Mouse (Mus musculus) spleen, adult 12 weeks (tissue): Measurements from ENCODE around the gene Cabp4.
"Not testable (repeated sequence)": the region's sequence is repeated elsewhere in the genome, so short reads cannot be mapped to it uniquely, and the experiment has no call there.

Source experiments
- DNase-seq: peaks from one replicate; pipeline ENCODE4 v3.0.0; 2022; ENCODE audit warnings: low spot score

Cabp4 gene

GRCm38 (mm10) chr19:4122411-4123370 lies 21.1 kb downstream of the Cabp4 start:
- DNase-seq, result no peak

- not testable (repeated sequence) for DNase-seq
These were observed 21.9 kb downstream of the Cabp4 start for GRCm38 (mm10) chr19:4121896-4122295.

GRCm38 (mm10) chr19:4121097-4121805 lies 22.6 kb downstream of the Cabp4 start:
- peak; percentile 96 for DNase-seq

GRCm38 (mm10) chr19:4120496-4120895 lies 23.3 kb downstream of the Cabp4 start:
- DNase-seq, result no peak

- DNase-seq, result no peak
These were observed 23.9 kb downstream of the Cabp4 start for GRCm38 (mm10) chr19:4119716-4120487.

GRCm38 (mm10) chr19:4118350-4118749 lies 25.5 kb downstream of the Cabp4 start:
- no peak for DNase-seq

GRCm38 (mm10) chr19:4117006-4117405 lies 26.8 kb downstream of the Cabp4 start:
- DNase-seq, result no peak

GRCm38 (mm10) chr19:4115816-4116215 lies 28.0 kb downstream of the Cabp4 start:
- no peak for DNase-seq

- no peak for DNase-seq
These were observed 28.7 kb downstream of the Cabp4 start for GRCm38 (mm10) chr19:4115144-4115543.

- no peak for DNase-seq
These were observed 29.3 kb downstream of the Cabp4 start for GRCm38 (mm10) chr19:4114551-4114950.

GRCm38 (mm10) chr19:4113806-4114230 lies 30.0 kb downstream of the Cabp4 start:
- DNase-seq, result peak; percentile 53

GRCm38 (mm10) chr19:4113186-4113805 lies 30.5 kb downstream of the Cabp4 start:
- peak; percentile 85 for DNase-seq

- no peak for DNase-seq
These were observed 31.5 kb downstream of the Cabp4 start for GRCm38 (mm10) chr19:4112063-4112960.

GRCm38 (mm10) chr19:4108535-4108934 lies 35.3 kb downstream of the Cabp4 start:
- no peak for DNase-seq

GRCm38 (mm10) chr19:4106654-4107053 lies 37.2 kb downstream of the Cabp4 start:
- no peak for DNase-seq

- DNase-seq, result no peak
These were observed 39.1 kb downstream of the Cabp4 start for GRCm38 (mm10) chr19:4104675-4105194.

- no peak for DNase-seq
These were observed 40.0 kb downstream of the Cabp4 start for GRCm38 (mm10) chr19:4103792-4104191.

- DNase-seq, result no peak
These were observed 40.5 kb downstream of the Cabp4 start for GRCm38 (mm10) chr19:4103294-4103693.

- DNase-seq, result no peak
These were observed 41.2 kb downstream of the Cabp4 start for GRCm38 (mm10) chr19:4102626-4103025.

- no peak for DNase-seq
These were observed 41.8 kb downstream of the Cabp4 start for GRCm38 (mm10) chr19:4102049-4102448.
